In genomic region chr2:162999744-163000143, GRCm38 (mm10) we compare ENCODE assay signal across 9 mouse cellular contexts. TPM values are rescaled to one million over a fixed set of nuclear protein-coding genes. Genes with fewer than 3 reads are reported as not detected.
DNase-seq lines count a peak whose midpoint lies in the region; ATAC-seq and TF ChIP-seq lines count a peak whose summit lies in the region.
"Had no signal": no experiment of that assay in that cellular context is flagged by ENCODE, and none has a peak within 500 bp of the region (broad histone marks: within the 10 kb centered on the region; RNA-seq: fewer than 3 reads in every experiment).

No protein-coding gene starts in this region.

- no peak for TF ChIP-seq POLR2A in cerebellum, adult 2 months (IDR thresholded peaks at IDR 0.05; ENCODE audit: borderline replicate concordance, insufficient read depth, low read length)
- no peak for TF ChIP-seq POLR2A in embryonic fibroblast, embryonic 13.5 days (IDR thresholded peaks at IDR 0.05; ENCODE audit: low read depth, low read length)

- no peaks in the 10 kb centered on the region for H3K27me3 ChIP-seq in cerebellum, adult 2 months (ENCODE audit: control insufficient read depth, insufficient read depth, low read length)

- WGBS in cerebellum, adult 2 months, result 30% methylated on average over 3 of the region's 3 CpGs

- no peak overlapping the region for H3K27ac ChIP-seq in cerebellum, adult 2 months (ENCODE audit: insufficient read depth, low read length)
- H3K27ac ChIP-seq in layer of hippocampus, adult 2 months, result no peak overlapping the region
- no peak overlapping the region for H3K27ac ChIP-seq in embryonic fibroblast, embryonic 13.5 days (ENCODE audit: insufficient read depth, low read length)

- H3K4me1 ChIP-seq in cerebellum, adult 2 months (ENCODE audit: control insufficient read depth, insufficient read depth, low read length), result no peaks in the 10 kb centered on the region
- no peaks in the 10 kb centered on the region for H3K4me1 ChIP-seq in embryonic fibroblast, embryonic 13.5 days (ENCODE audit: control insufficient read depth, insufficient read depth, low read length)

- ATAC-seq in megakaryocyte, adult 5-6 weeks (ENCODE audit: poor library complexity, severe bottlenecking), result peak; percentile 68

- TF ChIP-seq CTCF in cerebellum, adult 2 months (IDR thresholded peaks at IDR 0.05; ENCODE audit: borderline replicate concordance, insufficient read depth, low read depth, low read length), result peak; percentile 47; the same call in 1 of the 2 replicates
- TF ChIP-seq CTCF in layer of hippocampus, adult 2 months (conservative IDR thresholded peaks at IDR 0.05), result peak; percentile 77
- TF ChIP-seq CTCF in embryonic fibroblast, embryonic 13.5 days (IDR thresholded peaks at IDR 0.05; ENCODE audit: borderline replicate concordance, insufficient read depth, low read length), result peak; percentile 30; the same call in 1 of the 2 replicates

- no peak overlapping the region for H3K4me3 ChIP-seq in cerebellum, adult 2 months (replicated peaks; ENCODE audit: insufficient read depth, low read depth, low read length)
- H3K4me3 ChIP-seq in layer of hippocampus, adult 2 months, result no peak overlapping the region
- no peak overlapping the region for H3K4me3 ChIP-seq in embryonic fibroblast, embryonic 13.5 days (ENCODE audit: insufficient read depth, low read length)

- peak in 1 of 2 experiments; percentile 10 for DNase-seq in cerebellum, adult 2 months
- no peak for DNase-seq in cerebellum, adult 9-11 months
- peak in 1 of 2 experiments; percentile 40 for DNase-seq in layer of hippocampus, adult 2 months (ENCODE audit: low spot score in 2 of 2)
- DNase-seq in layer of hippocampus, adult 11-12 months (ENCODE audit: low spot score), result no peak
- DNase-seq in Muller cell, postnatal 12 days (ENCODE audit: inconsistent ontology term), result peak; percentile 12
- DNase-seq in urinary bladder, adult 18-20 months (ENCODE audit: low spot score in 2 of 2), result no peak

RNA-seq across cellular contexts. Expression of gene Sgk2, which starts 12.6 kb away (rescaled TPM):
- polyA plus RNA-seq in cerebellum, adult 2 months (2012; rRNA removed), result 2.8 and 3.8 TPM in 2 replicates
- under 1 TPM; 0.54 to 0.97 TPM for total RNA-seq in layer of hippocampus, adult 2 months (2021)
- polyA plus RNA-seq in embryonic fibroblast, embryonic 13.5 days (2011; ENCODE audit: insufficient read length, low read depth, missing spikeins), result not detected in 2 replicates
- not detected in 2 replicates for total RNA-seq in megakaryocyte, adult 5-6 weeks (2015)
- not detected in 2 replicates for total RNA-seq in megakaryocyte, adult 5-6 weeks (2017)
- total RNA-seq: neutrophil, adult 5-6 weeks had no signal

RNA-seq across cellular contexts. Expression of gene Ift52, which starts 17.4 kb away (rescaled TPM):
- polyA plus RNA-seq in cerebellum, adult 2 months (2012; rRNA removed), result 34.2 and 35.9 TPM in 2 replicates
- total RNA-seq in layer of hippocampus, adult 2 months (2021), result 10 to 100 TPM; 28.4 to 31.3 TPM
- 55.8 and 60.1 TPM in 2 replicates for polyA plus RNA-seq in embryonic fibroblast, embryonic 13.5 days (2011; ENCODE audit: insufficient read length, low read depth, missing spikeins)
- total RNA-seq in megakaryocyte, adult 5-6 weeks (2015), result 23.9 and 28.0 TPM in 2 replicates
- total RNA-seq in megakaryocyte, adult 5-6 weeks (2017), result 11.9 and 17.2 TPM in 2 replicates

RNA-seq across cellular contexts. Expression of gene Mybl2, which starts 54.7 kb away (rescaled TPM):
- polyA plus RNA-seq in cerebellum, adult 2 months (2012; rRNA removed), result 0.90 and 1.6 TPM in 2 replicates
- total RNA-seq in layer of hippocampus, adult 2 months (2021), result 1 to 10 TPM; 1.8 to 2.6 TPM
- polyA plus RNA-seq in embryonic fibroblast, embryonic 13.5 days (2011; ENCODE audit: insufficient read length, low read depth, missing spikeins), result 13.8 and 25.7 TPM in 2 replicates
- total RNA-seq in megakaryocyte, adult 5-6 weeks (2015), result 9.0 and 13.6 TPM in 2 replicates
- 21.9 and 33.7 TPM in 2 replicates for total RNA-seq in megakaryocyte, adult 5-6 weeks (2017)

RNA-seq across cellular contexts. Expression of gene L3mbtl1, which starts 56.5 kb away (rescaled TPM):
- 8.2 and 8.5 TPM in 2 replicates for polyA plus RNA-seq in cerebellum, adult 2 months (2012; rRNA removed)
- 10 to 100 TPM; 10.1 to 14.0 TPM for total RNA-seq in layer of hippocampus, adult 2 months (2021)
- polyA plus RNA-seq in embryonic fibroblast, embryonic 13.5 days (2011; ENCODE audit: insufficient read length, low read depth, missing spikeins), result 0.23 and 0.51 TPM in 2 replicates
- 0.04 and 0.27 TPM in 2 replicates for total RNA-seq in megakaryocyte, adult 5-6 weeks (2015)
- 0.16 TPM in 1 of 2 replicates, not detected in the other for total RNA-seq in megakaryocyte, adult 5-6 weeks (2017)
